Mouse (Mus musculus) neural tube, embryonic 12.5 days (tissue): ENCODE measurements around the gene Tsc22d1. TPM values are rescaled to one million over a fixed set of nuclear protein-coding genes. Genes with fewer than 3 reads are reported as not detected.

Experiments used
- ATAC-seq: fragments of 200-750 bp; cut with Nextera tagmentation; 2 replicates; pipeline ENCODE4 v1.8.0; 2017; ENCODE audit warnings: low read depth, mild to moderate bottlenecking, moderate TSS enrichment, moderate library complexity; ENCODE audit not compliant: low FRiP score
- H3K27ac ChIP-seq: fragments of 300-500 bp; sonication (generic); 2 replicates; pipeline ENCODE4 v1.5.1; 2016
- H3K27me3 ChIP-seq: fragments of 300-500 bp; sonication (generic); replicated peaks from 2 replicates; pipeline ENCODE4 v1.6.1; 2016; ENCODE audit warnings: mild to moderate bottlenecking
- H3K36me3 ChIP-seq: fragments of 300-500 bp; sonication (generic); 2 replicates; pipeline ENCODE4 v1.6.1; 2016; ENCODE audit warnings: mild to moderate bottlenecking
- H3K4me1 ChIP-seq: fragments of 300-500 bp; sonication (generic); 2 replicates; pipeline ENCODE4 v1.6.1; 2016
- H3K4me2 ChIP-seq: fragments of 300-500 bp; sonication (generic); replicated peaks from 2 replicates; pipeline ENCODE4 v1.6.1; 2016; ENCODE audit warnings: mild to moderate bottlenecking
- H3K4me3 ChIP-seq: fragments of 300-500 bp; sonication (generic); 2 replicates; pipeline ENCODE4 v1.5.1; 2016
- H3K9ac ChIP-seq: fragments of 300-500 bp; sonication (generic); 2 replicates; pipeline ENCODE4 v1.6.1; 2016; ENCODE audit warnings: mild to moderate bottlenecking
- H3K9me3 ChIP-seq: fragments of 300-500 bp; sonication (generic); 2 replicates; pipeline ENCODE4 v1.6.1; 2016; ENCODE audit warnings: mild to moderate bottlenecking
- WGBS: fragments of 180-500 bp; shearing (Covaris S2); methylation state at CpG from one replicate; pipeline ENCODE4 v1.1.7; 2016; 5-methylcytosine and 5-hydroxymethylcytosine counted together
- polyA plus RNA-seq: library from polyadenylated mRNA; unstranded; fragments of >200 nt; fragmentation: Nextera tagmentation; extraction: Ambion mirVana; gene quantifications from 2 replicates; pipeline ENCODE4 v1.2.1, GENCODE M21; 2016

Gene Tsc22d1
- polyA plus RNA-seq, 1 experiment from 2014 or later: 589 TPM

DNA sequence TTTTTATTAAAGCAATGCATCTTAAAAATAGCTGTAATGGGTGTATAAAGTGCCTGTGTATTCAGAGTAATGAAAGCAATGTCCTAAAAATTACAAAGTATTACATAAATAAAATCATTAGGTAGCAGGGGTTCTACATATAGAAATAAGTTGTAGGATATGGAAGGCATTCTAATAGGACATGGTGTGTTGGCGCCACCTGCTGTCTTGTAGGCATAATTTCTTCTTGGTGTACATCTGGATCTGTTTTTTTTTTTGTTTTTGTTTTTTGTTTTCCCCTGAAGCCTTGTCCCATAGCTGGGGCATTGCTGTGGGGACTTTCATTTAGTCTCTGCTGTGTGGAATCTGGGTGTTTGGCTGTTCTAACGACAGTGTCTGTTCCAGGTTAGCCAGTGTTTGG lies 58.6 kb downstream of the Tsc22d1 start:
- Histone ChIP-seq H3K4me3 (no peak overlapping the region), H3K4me1 (no peaks in the 10 kb centered on the region), H3K27me3 (no peaks in the 10 kb centered on the region), H3K27ac (no peak overlapping the region), H3K4me2 (no peak overlapping the region), H3K9ac (no peak overlapping the region), H3K36me3 (no peaks in the 10 kb centered on the region; the same call in 1 of the 2 replicates), H3K9me3 (no peaks in the 10 kb centered on the region)
- no peak for ATAC-seq
- WGBS: 16% methylated on average over 2 of the region's 2 CpGs

DNA sequence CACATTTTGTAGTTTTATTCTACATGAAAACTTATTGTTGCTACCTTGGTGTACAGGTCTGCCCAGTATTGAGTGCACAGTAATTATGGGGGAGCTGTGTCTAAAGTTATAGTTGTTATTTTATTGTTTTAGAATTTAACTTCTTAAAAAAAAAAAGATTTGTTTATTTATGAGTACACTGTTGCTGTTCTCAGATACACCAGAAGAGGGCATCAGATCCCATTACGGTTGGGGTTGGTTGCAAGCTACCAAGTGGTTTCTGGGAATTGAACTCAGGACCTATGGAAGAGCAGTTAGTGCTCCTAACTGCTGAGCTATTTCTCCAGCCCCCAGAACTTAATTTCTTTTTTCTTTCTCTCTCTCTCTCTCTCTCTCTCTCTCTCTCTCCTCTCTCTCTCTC lies 59.4 kb downstream of the Tsc22d1 start:
- H3K27ac ChIP-seq: no peak overlapping the region
- ATAC-seq: no peak
- no peaks in the 10 kb centered on the region for H3K27me3 ChIP-seq
- H3K9me3 ChIP-seq: no peaks in the 10 kb centered on the region
- no peak overlapping the region for H3K4me2 ChIP-seq
- WGBS: 79% methylated on average over 1 of the region's 1 CpGs
- no peak overlapping the region for H3K9ac ChIP-seq
- H3K4me1 ChIP-seq: no peaks in the 10 kb centered on the region
- no peak overlapping the region for H3K4me3 ChIP-seq
- no peaks in the 10 kb centered on the region; the same call in 1 of the 2 replicates for H3K36me3 ChIP-seq

DNA sequence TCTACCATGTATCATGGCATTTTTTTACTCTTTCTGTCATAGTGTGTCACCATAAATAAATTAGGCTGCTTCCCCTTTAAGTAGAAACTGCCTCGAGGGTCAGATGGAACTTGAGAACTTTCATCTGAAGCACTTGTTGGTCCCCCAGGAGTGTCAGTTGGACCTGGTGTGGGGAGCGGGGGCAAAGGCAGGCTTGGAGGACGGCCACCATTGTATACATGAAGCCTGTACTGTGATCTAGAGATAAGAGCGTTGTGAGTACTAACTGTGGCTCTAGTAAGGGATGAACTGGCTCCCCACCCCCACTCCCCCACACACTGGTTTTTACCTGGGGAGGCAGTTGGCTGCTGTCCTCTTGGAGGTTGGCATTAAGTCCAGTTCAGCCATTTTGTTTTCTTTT lies 62.0 kb downstream of the Tsc22d1 start:
- H3K4me1 ChIP-seq: no peaks in the 10 kb centered on the region
- H3K4me3 ChIP-seq: no peak overlapping the region
- 74% methylated on average over 4 of the region's 4 CpGs for WGBS
- H3K27me3 ChIP-seq: no peaks in the 10 kb centered on the region
- H3K4me2 ChIP-seq: no peak overlapping the region
- no peaks in the 10 kb centered on the region; the same call in 1 of the 2 replicates for H3K36me3 ChIP-seq
- no peak for ATAC-seq
- no peak overlapping the region for H3K27ac ChIP-seq
- H3K9me3 ChIP-seq: no peaks in the 10 kb centered on the region
- H3K9ac ChIP-seq: no peak overlapping the region

DNA sequence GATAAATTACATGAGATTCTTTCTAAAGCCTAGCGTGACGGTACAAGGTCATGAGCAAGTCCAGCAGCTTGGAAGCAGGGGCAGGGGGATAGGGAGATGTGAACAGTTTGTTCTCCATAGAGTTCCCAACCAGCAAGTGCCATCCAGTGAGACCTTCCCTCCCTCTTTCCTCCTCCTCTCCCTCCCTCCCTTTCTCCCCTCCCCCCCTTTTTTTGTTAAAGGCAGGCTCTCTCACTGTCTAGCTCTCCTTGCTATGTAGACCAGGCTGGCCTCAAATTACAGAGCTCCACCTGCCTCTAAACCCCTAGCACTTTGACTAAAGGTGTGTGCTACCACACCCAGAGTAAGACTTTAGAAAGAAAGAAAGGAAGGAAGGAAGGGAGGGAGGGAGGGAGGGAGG lies 63.3 kb downstream of the Tsc22d1 start:
- no peak for ATAC-seq
- Histone ChIP-seq H3K27ac (no peak overlapping the region), H3K9me3 (no peaks in the 10 kb centered on the region), H3K9ac (no peak overlapping the region), H3K4me1 (no peaks in the 10 kb centered on the region), H3K27me3 (no peaks in the 10 kb centered on the region), H3K36me3 (no peaks in the 10 kb centered on the region), H3K4me3 (no peak overlapping the region), H3K4me2 (no peak overlapping the region)
- WGBS: 72% methylated on average over 2 of the region's 2 CpGs

DNA sequence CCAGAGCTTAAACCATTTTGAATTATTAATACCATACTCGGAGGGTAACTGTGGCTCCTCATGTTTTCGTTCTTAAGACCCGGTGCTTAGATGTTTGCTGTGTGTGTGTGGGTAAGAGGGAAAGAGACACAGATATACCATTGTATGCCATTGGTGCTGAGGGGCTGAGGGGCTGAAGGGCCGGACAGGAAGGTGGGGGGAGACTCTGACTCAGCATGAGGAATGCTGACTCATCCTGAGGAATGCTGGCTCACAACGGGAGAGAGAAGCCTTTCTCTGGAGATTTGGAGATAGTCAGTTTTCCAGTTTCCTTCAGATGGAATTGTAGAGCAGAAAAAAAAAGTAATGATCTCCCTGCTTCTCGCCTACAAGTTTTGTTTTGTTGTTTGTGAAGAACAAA lies 63.9 kb downstream of the Tsc22d1 start:
- Histone ChIP-seq H3K4me2 (no peak overlapping the region), H3K4me1 (no peaks in the 10 kb centered on the region), H3K36me3 (no peaks in the 10 kb centered on the region), H3K4me3 (no peak overlapping the region), H3K9me3 (no peaks in the 10 kb centered on the region), H3K27ac (no peak overlapping the region), H3K27me3 (no peaks in the 10 kb centered on the region), H3K9ac (no peak overlapping the region)
- 60% methylated on average over 6 of the region's 6 CpGs for WGBS
- ATAC-seq: no peak

DNA sequence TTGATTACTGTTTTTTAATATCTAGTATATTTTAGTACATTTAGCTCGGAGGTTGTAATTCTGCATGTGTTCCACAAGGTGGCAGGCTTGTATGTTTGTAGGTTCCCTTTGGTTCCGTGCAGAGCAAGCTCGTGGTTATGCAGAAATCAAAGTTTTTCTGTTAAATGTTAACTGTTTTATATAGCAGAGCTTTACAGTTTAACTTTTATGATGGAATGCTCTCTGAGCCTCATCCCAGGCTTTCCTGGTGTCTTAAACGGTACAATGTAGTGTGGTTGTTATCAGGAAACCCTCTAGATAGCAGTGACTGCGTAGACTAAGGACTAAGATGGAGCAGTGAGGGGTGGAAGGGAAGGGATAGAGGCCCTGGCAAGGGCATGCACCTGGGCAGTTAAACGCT lies 65.1 kb downstream of the Tsc22d1 start:
- Histone ChIP-seq H3K27me3 (no peaks in the 10 kb centered on the region), H3K9me3 (no peaks in the 10 kb centered on the region), H3K4me2 (no peak overlapping the region), H3K4me3 (no peak overlapping the region), H3K9ac (no peak overlapping the region), H3K27ac (no peak overlapping the region), H3K36me3 (no peaks in the 10 kb centered on the region), H3K4me1 (no peaks in the 10 kb centered on the region)
- ATAC-seq: no peak
- WGBS: 44% methylated on average over 6 of the region's 6 CpGs

DNA sequence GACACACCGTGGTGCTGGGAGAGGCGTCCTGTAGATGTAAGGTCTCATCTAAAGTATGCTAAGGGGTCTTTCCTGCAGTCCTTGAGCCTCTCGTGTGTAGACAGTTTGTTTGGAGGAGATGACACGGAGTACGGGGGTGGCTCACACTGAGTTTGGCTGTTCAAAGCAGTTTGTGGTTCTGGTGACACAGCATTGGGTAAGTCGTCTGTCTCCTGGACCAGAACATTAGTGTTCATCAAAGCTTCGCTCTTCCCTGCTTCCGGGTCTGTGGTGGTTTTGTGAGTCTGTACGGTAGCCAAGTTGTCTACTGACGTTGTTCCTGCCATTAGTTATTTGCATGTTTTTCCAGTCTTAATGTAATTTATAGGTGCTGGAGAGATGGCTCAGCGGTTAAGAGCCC lies 65.7 kb downstream of the Tsc22d1 start:
- Histone ChIP-seq H3K27me3 (no peaks in the 10 kb centered on the region), H3K4me1 (no peaks in the 10 kb centered on the region), H3K9ac (no peak overlapping the region), H3K36me3 (no peaks in the 10 kb centered on the region), H3K9me3 (no peaks in the 10 kb centered on the region), H3K4me2 (no peak overlapping the region), H3K4me3 (no peak overlapping the region), H3K27ac (no peak overlapping the region)
- no peak for ATAC-seq
- WGBS: 87% methylated on average over 11 of the region's 11 CpGs

DNA sequence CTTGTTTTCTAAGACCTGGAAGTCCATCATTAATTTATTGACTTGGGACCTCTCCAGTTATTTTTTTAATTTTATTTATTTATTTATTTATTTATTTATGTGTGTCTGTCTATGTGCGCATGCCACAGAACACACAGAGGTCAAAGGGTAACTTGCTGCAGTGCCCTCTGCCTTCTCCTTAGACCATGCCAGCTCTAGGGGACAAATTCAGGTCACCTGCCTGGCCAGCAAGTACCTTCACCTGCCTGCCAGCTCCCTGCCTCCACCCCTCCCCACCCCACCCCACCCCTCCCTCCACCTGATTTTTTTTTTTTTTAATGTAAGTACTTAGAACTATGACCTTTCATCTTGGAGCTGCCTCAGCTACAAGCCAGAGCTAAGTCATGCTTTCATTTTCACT lies 68.9 kb downstream of the Tsc22d1 start:
- Histone ChIP-seq H3K4me1 (peaks cover 14% of the 10 kb centered on the region), H3K9me3 (no peaks in the 10 kb centered on the region), H3K27me3 (no peaks in the 10 kb centered on the region), H3K4me2 (no peak overlapping the region), H3K9ac (no peak overlapping the region), H3K4me3 (no peak overlapping the region), H3K27ac (no peak overlapping the region), H3K36me3 (no peaks in the 10 kb centered on the region)
- WGBS: 100% methylated on average over 1 of the region's 1 CpGs
- no peak for ATAC-seq

DNA sequence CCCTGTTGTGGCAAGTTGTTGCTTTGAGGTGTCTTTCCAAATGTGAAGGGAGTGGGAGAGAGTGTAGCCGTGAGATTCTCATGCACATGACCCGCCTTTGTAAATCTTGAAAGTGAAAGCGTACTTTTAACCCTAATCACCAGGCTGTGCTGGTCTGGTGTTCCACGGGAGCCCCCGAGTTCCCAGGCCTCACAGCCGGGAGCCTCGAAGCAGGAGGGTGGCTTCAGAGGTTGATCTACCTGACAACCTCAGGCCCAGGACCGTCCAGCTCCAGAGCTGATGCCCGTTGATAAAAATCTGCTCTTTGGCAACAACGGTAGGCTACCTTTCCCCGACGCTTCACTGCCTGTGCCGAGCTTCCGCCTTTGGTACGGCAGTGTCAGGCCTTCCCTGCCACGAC lies 72.8 kb downstream of the Tsc22d1 start:
- H3K4me1 ChIP-seq: peaks cover 15% of the 10 kb centered on the region

DNA sequence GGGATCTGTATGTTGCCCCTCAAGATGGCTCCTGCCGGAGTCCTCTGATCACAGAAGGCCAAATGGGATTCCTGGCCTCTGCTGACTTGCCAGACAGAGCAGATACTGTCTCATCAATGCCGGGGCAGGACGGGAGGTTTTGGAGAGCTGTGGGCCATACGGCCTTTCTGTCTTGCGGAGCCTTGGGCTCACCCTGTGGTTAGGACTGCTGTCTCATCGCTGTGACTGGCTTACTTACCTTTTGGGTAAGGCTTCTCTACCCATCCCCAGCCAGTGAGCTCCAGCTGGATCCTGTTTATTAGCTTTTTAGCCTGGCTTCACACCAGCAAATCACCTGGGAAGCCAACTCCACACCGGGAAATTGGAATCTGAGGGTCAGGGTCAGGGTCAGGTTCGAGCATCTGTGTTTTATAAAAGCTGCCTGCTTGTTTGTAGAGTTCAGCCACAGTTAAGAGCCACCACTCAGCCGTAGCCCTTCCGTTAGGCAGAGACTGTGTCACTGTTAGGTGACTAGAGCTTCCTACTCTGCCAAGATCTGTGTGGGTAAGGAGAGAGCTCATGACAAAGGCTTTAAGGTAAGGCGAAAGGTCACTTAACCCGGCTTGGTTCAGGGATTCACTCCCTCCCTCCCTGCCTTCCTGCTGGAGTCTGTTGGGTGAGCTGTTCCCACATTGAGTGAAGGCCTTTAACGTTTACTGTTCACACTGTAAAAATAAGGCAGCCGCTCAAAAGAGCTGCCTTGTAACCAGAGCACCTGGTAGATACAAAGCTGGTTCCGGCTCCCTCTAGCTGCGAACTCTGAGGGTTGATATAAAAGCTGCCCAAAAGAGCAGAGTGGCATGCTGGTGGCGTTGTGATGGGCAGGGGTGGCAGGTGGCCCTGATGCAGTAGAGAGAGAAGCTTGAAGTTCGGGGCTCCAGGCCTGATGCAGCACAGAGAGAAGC lies 73.6 kb downstream of the Tsc22d1 start:
- H3K9me3 ChIP-seq: no peaks in the 10 kb centered on the region
- ATAC-seq: no peak
- H3K4me2 ChIP-seq: no peak overlapping the region
- 0 out of 2 replicates have a peak overlapping the region, but pooled peaks have one; percentile 13 for H3K9ac ChIP-seq
- H3K4me1 ChIP-seq: peaks cover 15% of the 10 kb centered on the region
- no peaks in the 10 kb centered on the region for H3K27me3 ChIP-seq
- H3K27ac ChIP-seq: no peak overlapping the region
- WGBS: 73% methylated on average over 18 of the region's 18 CpGs
- H3K36me3 ChIP-seq: 0 out of 2 replicates have a peak, but pooled peaks cover 7% of the 10 kb centered on the region
- H3K4me3 ChIP-seq: no peak overlapping the region

More for the DNA sequence above, 72.8 kb downstream of the Tsc22d1 start:
- no peak overlapping the region for H3K4me3 ChIP-seq
- no peaks in the 10 kb centered on the region for H3K27me3 ChIP-seq
- no peak overlapping the region for H3K9ac ChIP-seq
- 90% methylated on average over 16 of the region's 16 CpGs for WGBS
- no peak overlapping the region for H3K4me2 ChIP-seq
- no peak for ATAC-seq
- no peaks in the 10 kb centered on the region for H3K9me3 ChIP-seq
- H3K27ac ChIP-seq: no peak overlapping the region
- 0 out of 2 replicates have a peak, but pooled peaks cover 4% of the 10 kb centered on the region for H3K36me3 ChIP-seq

DNA sequence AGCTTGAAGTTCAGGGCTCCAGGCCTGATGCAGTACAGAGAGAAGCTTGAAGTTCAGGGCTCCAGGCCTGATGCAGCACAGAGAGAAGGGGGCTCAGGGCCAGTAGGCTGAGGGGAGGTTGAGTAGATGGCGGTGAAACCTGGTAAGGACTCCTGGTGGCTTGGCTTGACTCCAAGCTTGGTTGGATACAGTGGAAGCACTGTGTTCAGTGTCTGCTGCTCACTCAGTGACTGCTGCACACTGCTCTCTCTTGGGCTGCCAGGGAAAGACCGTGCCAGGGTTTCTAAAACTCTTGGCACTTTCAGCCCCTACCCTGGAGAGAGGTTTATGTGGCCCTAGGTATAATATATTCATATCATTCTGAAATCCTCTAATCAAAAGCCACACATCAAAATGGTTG lies 74.4 kb downstream of the Tsc22d1 start:
- Histone ChIP-seq H3K9me3 (no peaks in the 10 kb centered on the region), H3K27me3 (no peaks in the 10 kb centered on the region), H3K36me3 (peaks cover 12% of the 10 kb centered on the region), H3K9ac (no peak overlapping the region), H3K4me2 (no peak overlapping the region), H3K27ac (no peak overlapping the region), H3K4me3 (no peak overlapping the region), H3K4me1 (peaks cover 15% of the 10 kb centered on the region)
- WGBS: 74% methylated on average over 2 of the region's 2 CpGs
- no peak for ATAC-seq

DNA sequence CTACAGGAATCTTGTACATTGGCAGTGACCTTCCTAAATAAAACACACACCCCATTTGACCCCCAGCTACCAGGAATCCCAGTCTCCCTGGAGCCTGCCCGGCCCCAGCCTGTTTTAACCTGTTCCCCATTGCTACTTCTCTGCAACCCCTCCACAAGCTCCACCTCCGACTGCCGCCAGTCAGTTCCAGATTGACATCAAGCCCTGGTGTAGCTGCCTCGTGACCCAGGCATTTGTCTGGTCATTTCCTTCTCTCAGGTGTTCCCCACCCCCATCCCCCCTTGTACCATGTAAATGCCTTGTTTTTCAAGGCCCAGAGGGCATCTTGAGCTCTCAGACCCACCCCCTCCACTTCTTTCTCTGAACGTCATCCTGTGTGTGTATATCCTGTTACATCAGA lies 80.3 kb downstream of the Tsc22d1 start:
- H3K27me3 ChIP-seq: no peaks in the 10 kb centered on the region
- no peak overlapping the region for H3K27ac ChIP-seq
- peaks cover 12% of the 10 kb centered on the region for H3K36me3 ChIP-seq
- ATAC-seq: no peak
- 63% methylated on average over 5 of the region's 5 CpGs for WGBS
- no peaks in the 10 kb centered on the region for H3K9me3 ChIP-seq
- no peak overlapping the region for H3K9ac ChIP-seq
- H3K4me2 ChIP-seq: no peak overlapping the region
- H3K4me3 ChIP-seq: no peak overlapping the region
- peaks cover 7% of the 10 kb centered on the region for H3K4me1 ChIP-seq

DNA sequence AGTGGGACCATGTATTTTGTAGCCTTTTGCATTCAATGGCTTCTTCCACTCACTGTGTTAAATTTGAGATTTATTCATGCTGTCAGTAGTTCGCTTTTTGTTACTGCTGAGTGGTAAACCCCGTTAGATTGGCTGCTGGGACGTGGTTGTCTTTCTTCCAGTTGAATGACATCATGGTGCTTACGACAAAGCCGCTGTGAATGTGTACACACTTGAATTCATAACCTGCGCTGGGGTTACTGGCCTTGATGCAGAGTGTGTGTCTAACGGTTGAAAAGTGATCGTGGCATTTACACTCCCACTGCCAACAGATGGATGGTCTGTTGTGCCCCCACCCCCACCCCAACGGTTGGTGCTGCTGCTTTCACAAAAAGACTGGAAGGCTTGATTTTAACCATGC lies 82.4 kb downstream of the Tsc22d1 start:
- Histone ChIP-seq H3K9me3 (no peaks in the 10 kb centered on the region), H3K4me2 (no peak overlapping the region), H3K36me3 (peaks cover 7% of the 10 kb centered on the region), H3K27ac (no peak overlapping the region), H3K4me1 (peaks cover 13% of the 10 kb centered on the region), H3K27me3 (no peaks in the 10 kb centered on the region), H3K9ac (no peak overlapping the region), H3K4me3 (no peak overlapping the region)
- no peak for ATAC-seq
- WGBS: 44% methylated on average over 9 of the region's 9 CpGs
